Mouse (Mus musculus): ENCODE data around the gene Hsph1.

The Hsph1 gene

DNA sequence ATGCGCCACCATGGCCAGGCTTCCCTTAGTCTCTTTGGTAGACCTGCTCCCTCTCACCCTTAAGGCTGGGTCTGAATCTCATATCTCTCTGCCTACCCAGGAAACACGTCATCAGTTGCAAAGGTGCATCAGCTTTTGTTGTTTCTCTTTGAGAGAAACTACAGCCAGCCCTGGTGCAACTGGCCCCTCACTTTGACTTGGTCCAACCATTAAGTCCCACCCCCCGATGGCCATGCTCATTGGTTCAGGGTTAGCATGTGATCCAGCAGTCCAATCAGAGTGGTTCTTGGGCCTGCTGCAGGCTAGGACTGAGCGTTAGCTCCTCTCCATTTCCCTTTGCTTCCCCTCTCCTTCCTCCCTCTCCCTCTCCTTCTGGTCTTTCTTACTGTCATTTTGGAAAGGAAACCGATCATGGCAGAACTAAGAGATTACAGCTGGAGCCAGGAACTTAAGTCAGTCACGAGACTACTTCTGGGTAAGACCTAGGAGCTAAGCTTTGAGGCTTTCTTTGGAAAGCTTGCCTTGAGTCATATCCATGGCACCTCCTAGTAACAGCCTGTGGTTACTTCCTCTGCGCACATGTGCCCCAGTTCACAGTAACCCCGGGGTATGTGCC lies 5.2 kb upstream of the Hsph1 start:
- no peak for DNase-seq

DNA sequence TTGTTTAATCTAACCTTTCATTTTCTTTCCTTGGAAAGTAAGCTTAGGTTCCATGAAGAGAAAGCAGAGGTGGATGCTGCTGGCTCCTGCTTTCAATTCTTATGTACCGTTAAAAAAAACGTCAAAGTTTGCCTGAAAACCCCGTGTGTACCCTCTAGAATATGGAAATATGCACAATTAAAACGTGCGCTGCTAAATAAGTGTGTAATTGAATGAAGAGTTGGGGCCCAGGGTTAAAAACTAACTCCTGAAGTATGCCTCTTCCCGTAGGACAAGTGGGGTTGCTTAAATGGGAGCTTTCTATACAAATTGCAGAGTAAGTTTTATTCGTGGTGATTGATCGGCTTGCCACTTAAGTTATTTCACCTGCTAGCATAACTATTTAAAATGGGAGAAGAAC lies 1.1 kb upstream of the Hsph1 start:
- DNase-seq, result no peak

DNA sequence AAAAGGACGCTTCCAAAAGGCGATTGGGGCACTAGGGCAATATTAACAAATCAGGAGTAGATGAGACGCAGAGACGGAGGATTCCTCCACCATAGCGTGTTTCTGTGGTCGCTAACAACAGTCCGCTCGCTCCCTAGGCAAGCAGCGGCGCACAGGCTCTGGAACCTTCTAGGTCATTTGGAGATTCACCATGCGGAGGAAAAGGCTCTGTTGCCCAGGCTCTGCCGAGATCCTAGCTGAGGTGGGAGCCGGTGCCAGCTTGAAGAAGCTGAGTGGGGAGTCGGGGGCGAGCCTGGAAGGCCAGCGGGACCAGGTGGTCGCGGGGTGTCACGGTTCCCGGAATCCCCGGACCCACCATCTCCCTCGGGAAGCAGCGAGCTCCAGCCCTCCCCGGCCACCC lies 620 bp downstream of the Hsph1 start:
- no peak for DNase-seq

DNA sequence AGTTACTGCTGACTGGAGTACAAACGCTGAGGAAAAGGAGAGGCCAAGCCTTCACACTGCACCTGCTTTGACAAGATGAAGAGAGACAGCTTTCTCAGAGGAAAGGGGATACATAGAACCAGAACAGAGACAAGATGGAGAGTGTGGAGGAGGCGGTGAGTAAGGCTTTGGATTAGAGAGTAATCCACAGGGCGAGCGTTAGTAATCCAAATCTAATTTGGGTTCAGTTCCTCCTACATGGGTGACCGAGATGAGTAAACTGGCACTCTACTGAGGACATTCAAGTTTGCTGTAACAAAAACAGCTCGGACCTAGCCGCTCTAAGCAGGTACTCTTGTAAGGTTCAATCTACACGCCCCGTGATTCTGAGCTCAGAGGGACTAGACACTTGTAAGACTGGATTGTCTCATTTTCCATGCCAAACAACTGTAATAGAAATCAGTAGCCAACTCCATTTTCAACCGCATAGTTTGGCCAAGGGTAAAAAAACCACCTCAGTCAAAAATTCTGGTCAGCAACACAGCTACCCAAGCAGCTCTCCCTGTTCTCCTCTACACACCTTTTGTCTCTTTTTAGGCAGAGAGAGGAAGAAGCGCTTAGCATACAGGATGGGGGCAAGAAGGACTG lies 1.7 kb downstream of the Hsph1 start:
- no peak for DNase-seq

DNA sequence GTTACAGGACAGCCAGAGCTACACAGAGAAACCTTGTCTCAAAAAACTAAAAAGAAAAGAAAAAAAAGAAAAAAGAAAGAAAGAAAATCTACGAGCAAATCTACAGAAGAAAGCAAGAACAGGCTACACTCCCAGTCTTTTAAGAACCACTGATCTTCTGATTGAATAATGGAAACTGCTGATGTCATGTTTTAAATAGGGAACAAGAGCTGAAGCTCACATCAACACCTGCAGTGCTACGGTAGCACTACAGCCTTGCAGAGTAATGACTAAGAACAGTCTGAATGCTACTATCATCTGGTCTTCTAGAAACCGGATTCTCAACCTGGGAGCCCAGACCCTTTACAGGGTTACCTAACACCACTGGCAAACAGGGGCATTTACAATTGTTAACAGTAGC lies 10.6 kb downstream of the Hsph1 start:
- DNase-seq, result no peak

DNA sequence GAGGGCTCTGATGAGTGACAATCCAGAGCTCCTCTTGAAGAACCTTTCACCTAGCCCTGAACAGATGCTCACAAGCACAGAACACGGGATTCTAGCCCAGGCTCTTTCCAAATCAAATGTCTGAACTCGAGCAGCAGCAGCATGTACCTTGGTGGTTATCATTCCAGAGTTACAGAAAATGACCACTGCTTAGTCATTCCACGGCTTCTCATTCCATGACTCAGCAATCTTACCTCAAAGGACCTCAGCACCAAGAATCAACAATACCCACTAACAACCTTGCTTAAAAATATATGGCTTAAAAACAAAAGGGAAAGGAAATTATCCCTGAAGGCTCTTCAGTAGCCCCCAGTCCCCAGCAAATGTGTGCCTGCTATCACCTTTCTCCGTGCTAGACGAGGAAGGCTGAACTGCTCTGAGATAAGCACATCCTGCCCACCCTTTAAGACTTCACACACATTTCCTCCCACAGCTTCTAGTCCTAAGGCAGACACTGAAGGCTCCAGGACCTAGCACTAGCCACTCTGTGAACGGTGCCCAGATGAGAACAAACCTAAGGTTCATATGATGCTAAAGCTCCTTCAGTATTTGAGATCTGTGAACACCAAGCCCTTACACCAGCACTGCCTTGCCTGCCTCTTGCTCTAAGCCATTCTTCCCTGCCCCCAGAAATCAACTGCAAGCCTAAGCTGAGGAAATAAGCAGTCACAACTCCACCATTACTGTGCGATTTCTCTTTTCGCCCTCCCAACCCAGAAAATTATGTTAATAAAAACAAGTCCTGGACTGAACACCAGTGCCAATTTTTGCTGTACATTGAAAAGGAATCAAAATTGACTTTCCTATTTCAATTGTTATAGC lies 12.1 kb downstream of the Hsph1 start:
- DNase-seq, result no peak

DNA sequence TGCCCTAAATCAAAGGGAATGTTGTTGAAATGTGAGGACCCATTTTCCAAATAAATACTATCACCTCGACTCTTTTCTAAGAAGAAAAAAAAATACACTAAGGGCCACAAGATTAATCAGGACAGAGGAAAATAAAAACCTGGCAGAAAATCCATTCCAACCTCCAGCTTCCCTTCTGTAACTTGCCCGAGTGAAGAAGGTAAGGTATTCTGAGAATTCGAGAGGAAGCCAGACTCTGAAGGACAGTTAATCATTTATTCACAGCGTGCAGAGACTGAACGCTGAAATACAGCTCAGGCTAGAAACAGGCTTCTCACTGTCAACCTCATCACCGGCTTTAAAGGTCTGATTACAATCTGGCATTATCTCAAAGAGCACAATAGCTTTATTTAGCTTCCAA lies 13.5 kb downstream of the Hsph1 start:
- no peak for DNase-seq

DNA sequence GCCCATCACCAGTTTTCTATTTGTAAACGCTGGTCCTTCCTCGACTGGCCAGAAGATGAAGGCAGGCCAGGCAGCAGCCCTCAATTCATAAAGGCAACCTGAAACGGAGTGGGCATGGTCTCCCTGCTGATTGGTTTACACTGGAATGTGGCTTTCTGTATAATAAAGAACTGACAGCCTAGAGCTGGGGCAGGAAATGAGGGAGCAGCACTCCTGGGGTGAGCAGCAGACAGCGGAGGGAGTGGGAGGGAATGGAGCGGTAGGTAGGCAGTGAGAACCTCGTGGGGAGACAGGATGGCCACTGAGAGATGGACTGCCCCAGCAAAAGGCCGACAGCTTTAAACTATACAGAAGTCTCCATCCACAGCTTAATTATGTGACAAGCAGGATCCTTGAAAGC lies 14.0 kb downstream of the Hsph1 start:
- no peak for DNase-seq

DNA sequence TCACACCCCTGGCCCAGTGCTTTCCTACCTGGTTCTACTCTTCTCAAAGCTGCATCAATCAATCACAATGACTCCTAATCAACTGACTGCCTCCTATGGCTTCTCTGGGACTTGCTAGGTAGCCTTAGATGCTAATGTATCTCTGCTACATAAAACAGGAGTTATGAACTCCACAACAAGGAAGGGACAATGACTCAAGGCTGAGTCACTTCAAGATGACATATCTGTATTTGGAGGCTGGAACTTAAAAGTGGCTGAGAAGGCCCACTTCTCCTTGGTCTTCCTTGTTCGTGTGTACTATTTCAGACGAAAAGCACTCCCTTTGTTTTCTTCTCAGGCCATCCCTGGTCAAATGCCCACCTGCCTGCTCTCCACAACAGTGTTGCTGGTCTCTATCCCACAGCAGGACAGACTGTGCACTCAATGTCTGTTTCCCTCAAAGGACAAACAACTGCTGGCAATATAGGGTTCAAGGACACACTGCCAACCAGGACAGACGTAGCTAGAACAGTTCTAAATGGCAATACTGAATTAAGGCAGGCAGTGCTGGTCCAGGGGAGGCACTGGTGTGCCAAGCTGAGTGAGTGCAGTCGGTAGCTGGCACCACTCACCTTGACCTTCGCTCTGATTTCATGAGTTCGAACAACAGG lies 18.3 kb downstream of the Hsph1 start:
- no peak for DNase-seq

DNA sequence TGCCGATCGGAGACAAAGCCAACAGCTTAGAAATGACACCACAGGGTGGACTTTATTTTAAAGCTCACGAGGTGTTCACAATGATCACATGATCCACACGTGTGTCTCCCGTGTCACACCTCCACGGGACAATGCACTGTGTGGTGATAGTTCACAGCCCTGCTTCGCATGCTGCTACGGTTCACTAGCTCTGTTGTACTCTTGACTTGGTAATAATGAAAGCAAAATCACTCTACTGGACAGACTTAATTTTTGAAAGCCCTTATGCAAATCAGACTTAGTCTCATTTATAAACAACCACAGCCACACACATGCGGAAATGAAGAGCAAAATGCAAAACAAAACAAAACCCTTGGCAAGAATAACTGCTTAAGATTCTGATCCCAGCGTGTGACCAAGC lies 19.4 kb downstream of the Hsph1 start:
- DNase-seq, result no peak

DNA sequence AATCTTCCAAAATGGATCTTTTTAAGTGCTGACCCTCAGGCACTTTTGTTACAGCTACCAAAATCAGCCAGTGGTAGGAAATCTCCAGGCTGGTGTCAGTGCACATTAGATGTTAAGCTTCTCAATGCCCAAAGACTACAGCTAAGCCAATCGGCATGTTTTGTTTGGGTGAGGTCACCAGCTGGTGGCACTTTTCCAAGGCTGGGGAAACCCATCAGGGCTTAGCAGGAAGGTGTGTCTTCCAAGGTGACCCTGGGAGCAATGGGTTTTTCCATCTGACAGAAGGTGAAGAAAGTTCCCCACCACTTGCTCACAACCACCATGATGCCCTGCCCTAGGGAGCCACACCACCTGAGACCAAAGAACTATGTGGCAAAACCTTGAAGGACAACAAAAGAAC lies 20.0 kb downstream of the Hsph1 start:
- peak in 1 of 2 experiments; percentile 17 for DNase-seq

DNA sequence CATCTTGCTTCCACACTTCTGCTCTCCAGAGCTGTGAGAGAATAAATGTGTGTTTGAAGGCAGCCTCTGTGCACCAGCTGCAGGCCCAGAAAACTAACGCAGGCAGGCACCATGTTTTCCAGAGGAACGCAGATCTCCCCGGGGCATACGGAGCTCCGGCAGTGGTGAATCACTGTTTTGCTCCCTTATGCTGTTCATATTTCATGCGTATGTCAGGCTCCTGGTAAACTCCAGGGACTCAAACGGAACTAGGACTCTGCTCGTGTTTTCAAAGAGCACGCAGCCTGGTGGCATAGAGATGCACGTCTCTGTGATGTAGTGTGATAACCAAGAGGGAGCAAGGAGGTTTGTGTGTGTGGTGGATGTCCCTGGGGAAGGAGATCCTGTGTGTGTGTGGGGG lies 23.4 kb downstream of the Hsph1 start:
- DNase-seq, result no peak

DNA sequence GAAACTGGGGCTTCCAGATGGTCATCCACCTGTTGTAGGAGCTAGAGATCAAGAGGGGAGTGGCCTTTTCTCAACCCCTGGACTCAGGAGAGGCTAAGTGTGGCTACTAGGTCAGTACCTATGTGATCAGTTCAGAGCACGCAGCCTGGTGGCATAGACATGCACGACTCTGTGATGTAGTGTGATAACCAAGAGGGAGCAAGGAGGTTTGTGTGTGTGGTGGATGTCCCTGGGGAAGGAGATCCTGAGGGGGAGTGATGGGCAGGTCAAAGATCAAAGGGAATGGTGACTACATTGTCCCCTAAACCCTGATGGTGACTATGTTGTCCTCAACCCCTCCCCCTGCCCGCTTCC lies 24.0 kb downstream of the Hsph1 start:
- peak in 1 of 2 experiments; percentile 16 for DNase-seq

DNA sequence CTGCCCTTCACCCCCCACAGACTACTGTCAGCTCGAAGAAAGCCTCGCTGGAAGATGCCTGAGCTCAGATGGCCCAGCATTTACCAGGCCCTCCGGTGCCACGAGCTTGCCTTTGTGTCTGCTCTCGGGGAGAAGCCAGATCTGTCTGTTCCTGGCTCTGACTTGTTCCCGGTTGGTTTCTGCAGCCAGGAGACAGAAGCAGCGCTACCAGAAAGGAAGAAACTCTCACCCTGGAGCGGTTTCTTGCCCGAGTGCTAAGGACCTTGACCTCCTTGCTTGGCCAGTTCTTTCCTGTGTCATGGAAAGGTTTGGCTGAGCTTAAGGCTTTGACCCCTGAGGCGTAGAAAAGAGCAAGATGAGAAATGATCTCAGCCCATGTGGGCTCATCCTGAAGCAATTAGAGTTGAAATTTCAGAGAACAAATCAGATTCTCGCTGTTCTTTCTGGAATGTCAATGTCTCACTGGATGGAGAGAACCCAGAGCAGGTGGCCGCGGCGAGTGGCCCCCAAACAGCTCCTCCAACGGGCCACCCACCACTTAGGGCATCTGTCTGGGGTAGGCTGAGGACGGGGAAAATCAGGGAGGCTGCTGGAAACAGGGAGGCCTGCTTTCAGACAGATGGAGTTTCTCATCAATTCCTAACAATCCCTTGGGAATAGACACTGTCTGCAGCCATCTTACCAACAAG lies 24.6 kb downstream of the Hsph1 start:
- peak; percentile 51 to 58 for DNase-seq

DNA sequence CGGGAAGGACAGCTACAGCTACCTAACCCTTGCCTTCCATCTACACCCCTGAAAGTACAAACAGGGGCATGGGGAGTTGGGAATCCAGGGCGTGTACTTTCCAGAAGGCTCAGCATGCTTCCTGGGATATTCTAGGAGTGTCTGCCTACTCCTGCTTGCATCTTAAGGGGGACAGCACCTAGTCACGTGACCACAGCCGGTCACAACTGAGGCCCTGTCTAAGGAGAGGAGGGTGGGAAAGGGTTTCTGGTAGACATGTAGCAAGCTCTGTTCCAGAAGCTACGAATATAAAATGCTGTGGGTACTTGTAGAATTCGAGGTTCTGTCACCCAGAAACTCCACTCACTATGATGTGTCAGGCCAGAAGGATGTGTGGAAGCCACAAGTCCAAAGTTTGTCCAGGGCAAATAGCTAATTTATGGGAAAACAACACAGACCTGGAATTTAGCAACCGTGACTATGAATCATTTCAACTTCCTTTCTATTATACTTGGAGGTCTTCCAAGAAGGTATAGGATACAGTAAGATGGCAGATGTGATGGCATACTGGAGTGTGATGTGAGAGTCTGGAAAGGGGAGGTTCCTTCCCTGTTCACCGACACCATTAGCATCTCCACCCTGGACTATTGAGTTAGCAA lies 29.0 kb downstream of the Hsph1 start:
- no peak for DNase-seq

DNA sequence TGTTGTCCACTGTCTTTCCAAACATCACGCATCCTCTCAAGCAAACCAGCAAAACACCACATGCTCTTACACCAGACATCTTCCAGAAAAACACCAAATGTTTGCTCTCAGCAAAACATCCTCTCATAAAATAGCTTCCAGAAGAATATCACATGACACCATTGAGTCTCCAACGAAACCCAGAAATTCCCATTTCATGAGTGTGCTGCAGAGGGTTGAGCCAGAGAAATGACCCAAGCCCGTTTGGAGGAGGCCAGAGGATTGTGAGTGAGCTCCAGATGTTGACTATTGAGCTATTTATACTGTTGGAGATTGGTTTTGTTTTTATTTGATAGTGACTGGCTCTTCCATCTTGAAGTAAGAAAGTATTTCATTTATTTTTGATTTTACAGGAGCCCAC lies 32.9 kb downstream of the Hsph1 start:
- no peak for DNase-seq

DNA sequence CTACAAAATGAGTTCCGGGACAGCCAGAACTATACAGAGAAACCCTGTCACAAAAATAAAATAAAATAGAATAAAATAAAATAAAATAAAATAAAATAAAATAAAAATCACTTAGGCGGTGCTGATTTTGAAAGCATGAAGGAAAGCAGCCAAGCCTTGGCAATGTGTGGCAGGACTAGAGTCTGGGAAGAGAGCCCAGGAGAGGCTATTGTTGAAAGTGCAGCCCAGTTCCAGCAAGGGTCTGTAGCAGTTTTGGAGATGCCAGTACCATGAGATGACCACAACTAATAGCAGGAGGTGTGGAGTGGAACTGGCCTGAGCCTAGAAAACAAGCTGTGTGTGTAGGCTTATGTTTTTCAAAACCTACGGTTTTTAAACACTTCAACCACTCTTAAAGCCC lies 34.2 kb downstream of the Hsph1 start:
- DNase-seq, result peak; percentile 50 to 66

DNA sequence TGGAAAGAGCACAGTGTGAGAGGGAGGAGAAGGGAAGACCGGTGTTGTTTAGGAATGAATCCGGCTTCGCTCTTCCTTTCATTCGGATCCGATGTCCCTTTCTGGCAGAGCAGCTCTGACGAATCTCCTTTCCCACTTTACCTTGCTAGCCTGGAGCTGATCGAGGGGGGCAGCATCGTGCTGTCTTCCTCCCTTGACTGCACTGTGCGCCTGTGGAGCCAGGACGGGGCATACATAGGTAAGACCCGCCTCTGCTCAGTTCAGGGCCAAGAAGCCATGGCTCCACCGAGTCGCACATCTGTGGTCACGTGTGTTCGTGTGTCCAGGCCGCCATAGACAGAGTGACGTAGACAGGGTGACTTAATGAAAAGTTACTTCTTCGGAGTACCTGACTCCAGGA lies 38.8 kb downstream of the Hsph1 start:
- no peak for DNase-seq

DNA sequence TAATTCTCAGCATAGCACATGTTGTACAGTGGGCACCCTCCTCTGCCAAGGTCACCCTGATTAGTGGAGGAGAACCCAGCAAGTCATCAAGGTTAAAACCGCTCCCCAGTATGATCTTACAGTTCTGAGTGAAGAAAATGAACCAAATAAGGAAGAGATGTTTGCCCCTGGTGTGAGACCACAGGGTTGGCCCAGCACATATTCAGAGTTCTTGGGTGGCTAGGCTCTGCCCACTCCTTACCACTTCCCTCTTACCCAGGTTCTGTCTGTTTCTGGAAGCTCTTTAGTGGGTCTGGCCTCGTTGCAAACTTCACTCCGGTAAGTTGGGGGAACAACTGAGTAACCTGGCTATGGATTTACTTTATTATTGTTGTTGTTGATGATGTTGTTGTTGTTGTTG lies 42.0 kb downstream of the Hsph1 start:
- no peak for DNase-seq

DNA sequence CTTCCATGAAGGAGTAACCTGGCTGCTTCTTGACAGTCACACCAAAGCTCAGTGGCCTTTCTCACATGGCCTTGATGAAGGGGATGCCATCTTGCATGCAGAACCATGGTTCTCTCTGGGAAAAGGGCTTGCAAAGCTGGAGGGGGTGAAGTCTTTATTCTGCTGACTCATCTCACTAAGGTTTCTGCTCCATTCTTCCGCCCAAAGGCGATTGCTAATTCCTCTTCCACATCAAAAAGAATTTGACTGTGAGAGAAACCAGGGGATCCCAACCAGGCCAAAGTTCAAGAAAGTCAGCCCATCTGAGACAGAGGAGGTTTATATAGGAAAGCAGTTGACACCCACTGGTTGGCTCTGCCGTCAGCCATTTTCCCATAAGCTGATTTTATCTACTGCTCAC lies 46.2 kb downstream of the Hsph1 start:
- DNase-seq, result no peak

DNA sequence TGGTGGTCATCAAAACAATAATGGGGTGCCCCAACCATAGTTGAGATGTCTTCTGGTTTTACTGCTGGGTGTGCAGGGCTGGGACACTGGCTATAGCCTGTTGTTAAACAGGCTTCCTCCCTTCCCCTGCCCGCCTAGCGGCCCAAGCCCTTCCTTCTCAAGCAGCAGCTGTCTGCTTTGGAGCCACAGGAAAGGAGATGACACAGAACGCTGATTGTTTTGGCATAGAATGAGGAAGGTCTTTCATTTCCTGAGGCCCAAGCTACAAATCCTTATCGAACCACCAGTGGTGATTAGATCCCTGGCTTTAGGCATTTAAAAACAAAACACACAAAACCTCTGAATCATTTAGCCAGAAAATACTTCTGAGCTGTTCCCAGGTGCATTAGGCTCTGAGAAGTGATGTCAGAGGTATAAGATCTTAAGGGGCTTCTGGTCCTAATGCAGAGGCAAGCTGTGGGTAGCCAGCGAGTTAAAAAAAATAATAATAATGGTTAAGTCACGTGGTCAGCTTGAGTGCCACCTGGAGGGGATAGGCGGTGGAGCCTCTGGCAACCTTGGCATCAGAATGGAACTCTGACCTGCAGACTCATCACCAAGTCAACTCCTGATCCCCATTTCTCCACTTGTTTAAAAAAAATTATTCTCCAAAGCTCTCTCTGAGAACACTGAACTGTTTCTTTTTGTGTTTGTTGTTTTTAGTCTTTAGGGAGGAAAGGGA lies 47.2 kb downstream of the Hsph1 start:
- no peak for DNase-seq

DNA sequence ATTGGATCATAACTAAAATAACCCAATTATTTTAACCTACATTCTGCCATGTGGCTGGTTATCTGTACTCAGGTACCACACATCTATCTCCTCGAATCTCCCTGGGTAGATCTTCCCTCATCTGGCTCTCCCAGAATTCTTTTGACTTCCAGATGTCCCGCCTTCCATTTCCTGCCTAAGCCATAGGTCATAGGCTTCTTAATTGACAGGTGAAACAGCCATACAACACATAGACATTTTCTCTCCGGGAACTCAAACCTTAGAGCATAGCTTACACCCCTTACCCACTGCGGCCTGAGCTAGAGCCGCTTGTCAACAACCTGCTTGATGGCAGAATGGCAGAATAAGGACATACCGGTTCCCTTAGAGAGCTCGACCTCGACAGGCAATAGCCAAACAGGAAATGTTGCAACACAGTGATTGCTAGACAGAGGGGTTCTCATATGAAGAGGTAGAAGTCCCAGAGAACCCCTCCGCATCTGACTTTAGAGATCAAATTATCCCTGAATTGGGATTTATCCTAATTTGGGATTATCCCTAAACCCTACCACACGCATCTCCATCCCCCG lies 48.8 kb downstream of the Hsph1 start:
- DNase-seq, result no peak

All from cerebellum, postnatal 10 days (tissue).